Mouse (Mus musculus) midbrain, embryonic 12.5 days (tissue): ENCODE data around the gene Ank3. TPM values are rescaled to one million over a fixed set of nuclear protein-coding genes. Genes with fewer than 3 reads are reported as not detected.
A peak's percentile ranks its signal among the peaks of the same experiment; 100 is the strongest.

ENCODE experiments used
- ATAC-seq: fragments of 200-750 bp; cut with Nextera tagmentation; 2 replicates; pipeline ENCODE4 v1.8.0; 2017; ENCODE audit warnings: low read depth, moderate TSS enrichment, moderate library complexity; ENCODE audit not compliant: low FRiP score
- H3K27ac ChIP-seq: fragments of 300-500 bp; sonication (generic); replicated peaks from 2 replicates; pipeline ENCODE4 v1.5.1; 2016; ENCODE audit warnings: mild to moderate bottlenecking
- H3K27me3 ChIP-seq: fragments of 300-500 bp; sonication (generic); 2 replicates; pipeline ENCODE4 v1.6.1; 2016; ENCODE audit warnings: mild to moderate bottlenecking
- H3K36me3 ChIP-seq: fragments of 300-500 bp; sonication (generic); 2 replicates; pipeline ENCODE4 v1.6.1; 2016
- H3K4me1 ChIP-seq: fragments of 300-500 bp; sonication (generic); 2 replicates; pipeline ENCODE4 v1.6.1; 2016
- H3K4me2 ChIP-seq: fragments of 300-500 bp; sonication (generic); replicated peaks from 2 replicates; pipeline ENCODE4 v1.6.1; 2016; ENCODE audit warnings: mild to moderate bottlenecking, moderate library complexity
- H3K4me3 ChIP-seq: fragments of 300-500 bp; sonication (generic); 2 replicates; pipeline ENCODE4 v1.5.1; 2016; ENCODE audit warnings: mild to moderate bottlenecking
- H3K9ac ChIP-seq: fragments of 300-500 bp; sonication (generic); replicated peaks from 2 replicates; pipeline ENCODE4 v1.6.1; 2016; ENCODE audit warnings: mild to moderate bottlenecking, moderate library complexity
- H3K9me3 ChIP-seq: fragments of 300-500 bp; sonication (generic); 2 replicates; pipeline ENCODE4 v1.6.1; 2016; ENCODE audit warnings: mild to moderate bottlenecking
- WGBS: fragments of 180-500 bp; shearing (Covaris S2); methylation state at CpG from one replicate; pipeline ENCODE4 v1.1.7; 2016; 5-methylcytosine and 5-hydroxymethylcytosine counted together
- polyA plus RNA-seq: library from polyadenylated mRNA; unstranded; fragments of >200 nt; fragmentation: Nextera tagmentation; extraction: Ambion mirVana; gene quantifications from 2 replicates; pipeline ENCODE4 v1.2.1, GENCODE M21; 2016

Gene Ank3
- polyA plus RNA-seq, 1 experiment from 2014 or later: 86.9 TPM

DNA sequence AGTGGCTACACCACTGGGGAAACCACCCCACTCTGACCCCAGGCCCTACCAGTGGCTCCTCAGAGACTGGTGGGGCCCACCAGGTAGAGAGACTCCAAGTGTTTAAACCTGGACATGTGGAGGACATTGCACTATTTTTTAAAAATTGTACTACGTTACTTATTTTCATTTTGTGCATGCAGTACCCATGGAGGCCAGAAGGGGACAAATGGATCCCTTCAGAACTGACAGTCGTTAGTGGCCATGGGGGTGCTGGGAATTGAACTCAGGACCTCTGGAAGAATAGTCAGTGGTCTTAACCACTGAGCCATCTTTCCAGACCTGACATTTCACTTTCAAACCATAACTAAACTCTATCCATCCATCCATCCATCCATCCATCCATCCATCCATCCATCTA lies 183.0 kb downstream of the Ank3 start:
- Histone ChIP-seq H3K36me3 (no peaks in the 10 kb centered on the region), H3K9me3 (no peaks in the 10 kb centered on the region), H3K27me3 (no peaks in the 10 kb centered on the region), H3K4me1 (peaks cover 30% of the 10 kb centered on the region), H3K4me2 (no peak overlapping the region), H3K4me3 (no peak overlapping the region), H3K9ac (no peak overlapping the region), H3K27ac (no peak overlapping the region)
- ATAC-seq: no peak
- 85% methylated on average over 2 of the region's 2 CpGs for WGBS

GRCm38 (mm10) chr10:69583874-69584481 lies 185.4 kb downstream of the Ank3 start:
- no peaks in the 10 kb centered on the region for H3K27me3 ChIP-seq
- H3K4me1 ChIP-seq: peaks cover 20% of the 10 kb centered on the region
- no peak overlapping the region for H3K4me3 ChIP-seq
- peak; percentile 73 for ATAC-seq
- 28% methylated on average over 11 of the region's 11 CpGs for WGBS
- no peaks in the 10 kb centered on the region for H3K9me3 ChIP-seq
- H3K9ac ChIP-seq: no peak overlapping the region
- no peak overlapping the region for H3K4me2 ChIP-seq
- H3K36me3 ChIP-seq: no peaks in the 10 kb centered on the region
- peak overlapping the region; percentile 77 for H3K27ac ChIP-seq

GRCm38 (mm10) chr10:69584566-69584965 lies 186.0 kb downstream of the Ank3 start:
- Histone ChIP-seq H3K4me2 (no peak overlapping the region), H3K27me3 (no peaks in the 10 kb centered on the region), H3K4me3 (no peak overlapping the region), H3K9me3 (no peaks in the 10 kb centered on the region), H3K4me1 (peaks cover 18% of the 10 kb centered on the region), H3K9ac (no peak overlapping the region), H3K27ac (peak overlapping the region; percentile 77), H3K36me3 (no peaks in the 10 kb centered on the region)
- WGBS: 72% methylated on average over 5 of the region's 5 CpGs
- ATAC-seq: no peak

DNA sequence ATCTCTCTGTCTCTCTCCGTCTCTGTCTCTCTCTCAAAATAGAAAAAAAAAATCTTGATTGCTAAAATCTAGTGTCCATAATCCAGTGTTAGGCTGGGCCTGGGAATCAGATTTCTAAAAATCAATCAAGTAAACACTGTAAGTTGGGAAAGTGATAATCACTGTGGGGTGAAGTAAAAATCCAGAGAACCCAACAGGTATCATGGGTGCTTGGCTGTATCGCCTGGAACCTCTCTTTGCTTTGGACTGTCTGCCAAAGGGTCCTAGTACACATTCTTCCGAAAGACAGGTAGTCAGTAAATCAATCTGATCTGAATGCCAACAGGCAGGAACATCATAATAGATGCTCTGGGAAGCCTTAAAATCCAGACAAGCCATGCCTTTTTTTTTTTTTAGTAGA lies 186.7 kb downstream of the Ank3 start:
- no peaks in the 10 kb centered on the region for H3K9me3 ChIP-seq
- peaks cover 14% of the 10 kb centered on the region for H3K4me1 ChIP-seq
- no peak overlapping the region for H3K4me2 ChIP-seq
- H3K9ac ChIP-seq: no peak overlapping the region
- H3K4me3 ChIP-seq: no peak overlapping the region
- no peak overlapping the region for H3K27ac ChIP-seq
- no peaks in the 10 kb centered on the region for H3K36me3 ChIP-seq
- H3K27me3 ChIP-seq: no peaks in the 10 kb centered on the region
- no peak for ATAC-seq
- 94% methylated on average over 3 of the region's 3 CpGs for WGBS

- H3K36me3 ChIP-seq: 0 out of 2 replicates have a peak, but pooled peaks cover 5% of the 10 kb centered on the region
- H3K27me3 ChIP-seq: no peaks in the 10 kb centered on the region
- WGBS: 49% methylated on average over 15 of the region's 15 CpGs
- H3K4me2 ChIP-seq: 0 out of 2 replicates have a peak overlapping the region, but pooled peaks have one; percentile 28
- peak; percentile 74 for ATAC-seq
- H3K27ac ChIP-seq: peak overlapping the region; percentile 47; the same call in 1 of the 2 replicates
- peaks cover 13% of the 10 kb centered on the region for H3K4me1 ChIP-seq
- H3K9ac ChIP-seq: no peak overlapping the region
- H3K9me3 ChIP-seq: no peaks in the 10 kb centered on the region
- no peak overlapping the region for H3K4me3 ChIP-seq
Observed at GRCm38 (mm10) chr10:69594186-69595131, 195.9 kb downstream of the Ank3 start.

DNA sequence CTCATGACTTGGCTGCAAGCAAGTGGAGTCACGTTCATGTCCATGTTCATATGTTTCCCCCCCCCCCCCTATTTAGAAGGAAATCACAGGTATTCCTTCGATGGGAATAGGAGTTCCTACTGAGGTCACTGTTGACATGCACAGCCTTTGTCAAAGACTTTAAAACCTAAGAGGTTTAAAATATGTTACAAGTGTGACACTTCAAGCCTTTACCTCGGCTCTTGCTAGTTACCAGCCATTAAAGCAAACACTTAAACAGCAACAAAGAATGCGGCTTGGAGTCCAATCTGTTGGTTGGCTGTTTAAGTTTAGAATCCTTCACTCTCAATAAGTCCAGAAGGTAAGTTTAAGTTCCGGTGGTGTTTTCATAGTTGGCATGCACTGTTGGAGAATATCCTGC lies 196.9 kb downstream of the Ank3 start:
- H3K4me2 ChIP-seq: no peak overlapping the region
- no peaks in the 10 kb centered on the region for H3K9me3 ChIP-seq
- H3K9ac ChIP-seq: no peak overlapping the region
- H3K36me3 ChIP-seq: 0 out of 2 replicates have a peak, but pooled peaks cover 5% of the 10 kb centered on the region
- H3K27me3 ChIP-seq: no peaks in the 10 kb centered on the region
- H3K27ac ChIP-seq: no peak overlapping the region
- 90% methylated on average over 5 of the region's 5 CpGs for WGBS
- H3K4me1 ChIP-seq: peaks cover 13% of the 10 kb centered on the region
- no peak overlapping the region for H3K4me3 ChIP-seq
- no peak for ATAC-seq

DNA sequence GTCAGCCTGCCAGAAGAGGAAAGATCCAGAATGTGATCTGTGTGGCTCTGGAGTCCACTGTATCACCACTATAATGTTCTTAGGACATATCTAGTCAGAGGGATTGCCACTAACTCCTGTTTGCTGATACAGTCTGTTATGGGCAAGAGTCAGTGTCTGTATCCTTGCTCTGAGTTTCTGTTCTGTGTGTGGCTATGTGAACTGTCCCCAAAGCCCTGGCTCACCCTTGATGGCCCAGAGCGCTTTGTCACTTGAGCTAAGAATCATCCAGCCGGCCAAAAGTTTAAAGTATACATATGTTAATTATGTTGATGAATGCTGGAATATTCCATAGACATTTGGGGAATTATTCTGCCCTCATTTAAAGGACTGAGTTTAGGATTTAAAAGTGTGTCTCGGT lies 202.9 kb downstream of the Ank3 start:
- no peak overlapping the region for H3K9ac ChIP-seq
- H3K27ac ChIP-seq: no peak overlapping the region
- peaks cover 13% of the 10 kb centered on the region for H3K4me1 ChIP-seq
- H3K36me3 ChIP-seq: 0 out of 2 replicates have a peak, but pooled peaks cover 5% of the 10 kb centered on the region
- WGBS: 80% methylated on average over 3 of the region's 3 CpGs
- no peak for ATAC-seq
- no peaks in the 10 kb centered on the region for H3K9me3 ChIP-seq
- H3K4me2 ChIP-seq: no peak overlapping the region
- H3K4me3 ChIP-seq: no peak overlapping the region
- no peaks in the 10 kb centered on the region for H3K27me3 ChIP-seq

DNA sequence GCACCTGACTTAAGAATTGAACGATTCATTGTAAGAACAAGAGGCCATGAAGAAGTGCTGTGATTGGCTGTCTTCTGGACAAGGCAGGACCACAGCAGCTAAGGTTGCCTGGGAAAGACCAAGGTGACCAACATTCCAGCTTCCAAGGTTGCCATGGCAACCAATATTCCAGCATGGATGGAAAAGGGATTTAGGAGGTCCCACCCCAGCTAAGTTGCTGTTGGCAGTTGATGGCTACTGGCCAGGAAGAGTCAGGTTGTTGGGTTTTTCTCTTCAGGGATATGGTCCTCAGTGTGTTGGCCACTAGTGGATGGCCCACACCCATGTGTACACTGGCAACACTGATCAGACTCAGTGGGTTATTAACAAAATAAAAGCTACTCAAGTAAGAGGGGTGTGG lies 204.1 kb downstream of the Ank3 start:
- Histone ChIP-seq H3K9me3 (no peaks in the 10 kb centered on the region), H3K27ac (no peak overlapping the region), H3K4me3 (no peak overlapping the region), H3K9ac (no peak overlapping the region), H3K4me1 (peaks cover 13% of the 10 kb centered on the region), H3K36me3 (no peaks in the 10 kb centered on the region), H3K4me2 (no peak overlapping the region), H3K27me3 (no peaks in the 10 kb centered on the region)
- 82% methylated on average over 1 of the region's 1 CpGs for WGBS
- ATAC-seq: no peak

GRCm38 (mm10) chr10:69604609-69605008 lies 206.0 kb downstream of the Ank3 start:
- no peak for ATAC-seq
- 82% methylated on average over 6 of the region's 6 CpGs for WGBS
- H3K9me3 ChIP-seq: no peaks in the 10 kb centered on the region
- no peaks in the 10 kb centered on the region for H3K27me3 ChIP-seq
- no peaks in the 10 kb centered on the region for H3K36me3 ChIP-seq
- no peak overlapping the region for H3K4me3 ChIP-seq
- no peak overlapping the region for H3K9ac ChIP-seq
- no peak overlapping the region for H3K4me2 ChIP-seq
- H3K27ac ChIP-seq: no peak overlapping the region
- peaks cover 13% of the 10 kb centered on the region for H3K4me1 ChIP-seq

- no peak for ATAC-seq
Observed at GRCm38 (mm10) chr10:69605211-69605610, 206.6 kb downstream of the Ank3 start.

DNA sequence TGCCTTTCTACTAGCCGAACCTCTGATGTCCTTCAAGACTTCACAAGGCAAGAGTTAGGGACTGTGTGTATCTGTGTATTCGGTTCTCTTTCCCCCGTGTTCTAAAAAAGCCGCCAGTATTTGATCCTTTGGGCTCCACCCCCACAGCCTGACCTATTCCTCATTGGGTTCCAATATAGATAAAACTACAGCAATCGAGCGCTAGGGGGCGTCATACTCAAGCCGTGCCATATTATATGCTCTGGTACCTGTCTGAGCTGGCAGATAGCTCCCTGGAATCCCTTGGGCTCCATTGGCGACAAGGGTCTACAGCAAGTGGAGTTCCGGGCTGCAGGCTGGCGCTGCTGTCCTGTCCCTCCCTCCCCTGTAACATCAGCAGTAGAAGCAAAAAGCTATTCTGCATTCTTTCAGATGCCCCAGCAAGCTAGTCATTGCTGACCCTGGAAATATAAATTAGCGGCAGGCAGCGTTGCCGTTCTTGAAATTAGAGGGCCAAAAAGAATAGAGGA lies 209.1 kb downstream of the Ank3 start:
- Histone ChIP-seq H3K4me3 (no peak overlapping the region), H3K36me3 (no peaks in the 10 kb centered on the region), H3K4me2 (no peak overlapping the region), H3K27me3 (no peaks in the 10 kb centered on the region), H3K27ac (no peak overlapping the region), H3K4me1 (peaks cover 13% of the 10 kb centered on the region), H3K9me3 (no peaks in the 10 kb centered on the region), H3K9ac (no peak overlapping the region)
- 75% methylated on average over 14 of the region's 14 CpGs for WGBS
- ATAC-seq: no peak

More at GRCm38 (mm10) chr10:69605211-69605610, 206.6 kb downstream of the Ank3 start:
- 60% methylated on average over 12 of the region's 12 CpGs for WGBS
- Histone ChIP-seq H3K9ac (no peak overlapping the region), H3K9me3 (no peaks in the 10 kb centered on the region), H3K27me3 (no peaks in the 10 kb centered on the region), H3K27ac (no peak overlapping the region), H3K36me3 (no peaks in the 10 kb centered on the region), H3K4me1 (peaks cover 13% of the 10 kb centered on the region), H3K4me2 (no peak overlapping the region), H3K4me3 (no peak overlapping the region)

DNA sequence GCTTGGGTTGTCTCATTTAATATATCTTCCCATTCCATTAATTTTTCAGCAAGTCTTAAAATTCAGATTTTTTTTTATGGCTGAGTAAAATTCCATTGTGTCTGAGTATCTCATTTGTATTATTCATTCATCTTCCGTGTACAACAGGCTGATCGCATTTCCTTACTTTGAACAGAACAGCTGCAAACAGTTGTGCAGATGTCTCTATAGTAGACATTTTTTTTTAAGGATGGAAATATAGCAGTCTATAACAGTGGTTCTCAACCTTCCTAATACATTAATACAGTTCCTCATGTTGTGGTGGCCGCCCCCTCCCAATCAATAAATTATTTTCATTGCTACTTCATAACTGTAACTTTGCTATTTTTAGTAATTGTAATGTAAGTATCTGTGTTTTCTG lies 212.7 kb downstream of the Ank3 start:
- 0 out of 2 replicates have a peak, but pooled peaks cover 2% of the 10 kb centered on the region for H3K4me1 ChIP-seq
- H3K27ac ChIP-seq: no peak overlapping the region
- H3K9ac ChIP-seq: no peak overlapping the region
- no peaks in the 10 kb centered on the region for H3K9me3 ChIP-seq
- no peaks in the 10 kb centered on the region for H3K36me3 ChIP-seq
- H3K4me2 ChIP-seq: no peak overlapping the region
- no peak for ATAC-seq
- no peak overlapping the region for H3K4me3 ChIP-seq
- H3K27me3 ChIP-seq: no peaks in the 10 kb centered on the region
- WGBS: 89% methylated on average over 3 of the region's 3 CpGs
